Mouse (Mus musculus): ENCODE measurements around the gene Gm10663.

Gene Gm10663

GRCm38 (mm10) chr8:65074733-65075132 is at the start of gene Gm10663:
TSS of gene Gm10663 (plus strand) at chr8:65075033.
- DNase-seq (ENCODE audit: extremely low read depth, low read depth, low spot score): no peak

- DNase-seq (ENCODE audit: extremely low read depth, low read depth, low spot score): no peak
Observed at GRCm38 (mm10) chr8:65028959-65029686, 45.7 kb upstream of the Gm10663 start.

GRCm38 (mm10) chr8:65029776-65030175 is 45.1 kb upstream of the Gm10663 start:
- DNase-seq (ENCODE audit: extremely low read depth, low read depth, low spot score): no peak

GRCm38 (mm10) chr8:65030735-65031485 is 43.9 kb upstream of the Gm10663 start:
- no peak for DNase-seq (ENCODE audit: extremely low read depth, low read depth, low spot score)

GRCm38 (mm10) chr8:65032107-65032506 is 42.7 kb upstream of the Gm10663 start:
- DNase-seq (ENCODE audit: extremely low read depth, low read depth, low spot score): no peak

GRCm38 (mm10) chr8:65033056-65033455 is 41.8 kb upstream of the Gm10663 start:
- DNase-seq (ENCODE audit: extremely low read depth, low read depth, low spot score): no peak

GRCm38 (mm10) chr8:65034136-65034535 is 40.7 kb upstream of the Gm10663 start:
- no peak for DNase-seq (ENCODE audit: extremely low read depth, low read depth, low spot score)

- DNase-seq (ENCODE audit: extremely low read depth, low read depth, low spot score): no peak
Observed at GRCm38 (mm10) chr8:65037117-65037533, 37.7 kb upstream of the Gm10663 start, which contains the start of gene Apela. TSS of gene Apela (minus strand) at chr8:65037336.

GRCm38 (mm10) chr8:65046565-65046964 is 28.3 kb upstream of the Gm10663 start:
- DNase-seq (ENCODE audit: extremely low read depth, low read depth, low spot score): no peak

GRCm38 (mm10) chr8:65047193-65047592 is 27.6 kb upstream of the Gm10663 start:
- DNase-seq (ENCODE audit: extremely low read depth, low read depth, low spot score): no peak

- no peak for DNase-seq (ENCODE audit: extremely low read depth, low read depth, low spot score)
Observed at GRCm38 (mm10) chr8:65047801-65048200, 27.0 kb upstream of the Gm10663 start.

- no peak for DNase-seq (ENCODE audit: extremely low read depth, low read depth, low spot score)
Observed at GRCm38 (mm10) chr8:65053554-65053953, 21.3 kb upstream of the Gm10663 start.

- no peak for DNase-seq (ENCODE audit: extremely low read depth, low read depth, low spot score)
Observed at GRCm38 (mm10) chr8:65053968-65054367, 20.9 kb upstream of the Gm10663 start.

- no peak for DNase-seq (ENCODE audit: extremely low read depth, low read depth, low spot score)
Observed at GRCm38 (mm10) chr8:65056722-65057121, 18.1 kb upstream of the Gm10663 start.

GRCm38 (mm10) chr8:65062195-65062594 is 12.6 kb upstream of the Gm10663 start:
- DNase-seq (ENCODE audit: extremely low read depth, low read depth, low spot score): no peak

GRCm38 (mm10) chr8:65064071-65064470 is 10.8 kb upstream of the Gm10663 start:
- no peak for DNase-seq (ENCODE audit: extremely low read depth, low read depth, low spot score)

GRCm38 (mm10) chr8:65065622-65066021 is 9.2 kb upstream of the Gm10663 start:
- DNase-seq (ENCODE audit: extremely low read depth, low read depth, low spot score): no peak

GRCm38 (mm10) chr8:65067031-65067430 is 7.8 kb upstream of the Gm10663 start:
- no peak for DNase-seq (ENCODE audit: extremely low read depth, low read depth, low spot score)

- no peak for DNase-seq (ENCODE audit: extremely low read depth, low read depth, low spot score)
Observed at GRCm38 (mm10) chr8:65067694-65068472, 7.0 kb upstream of the Gm10663 start.

- no peak for DNase-seq (ENCODE audit: extremely low read depth, low read depth, low spot score)
Observed at GRCm38 (mm10) chr8:65068473-65068819, 6.4 kb upstream of the Gm10663 start.

- DNase-seq (ENCODE audit: extremely low read depth, low read depth, low spot score): no peak
Observed at GRCm38 (mm10) chr8:65070996-65071395, 3.8 kb upstream of the Gm10663 start.

- no peak for DNase-seq (ENCODE audit: extremely low read depth, low read depth, low spot score)
Observed at GRCm38 (mm10) chr8:65080731-65081130, 5.9 kb downstream of the Gm10663 start.
